Mouse (Mus musculus): ENCODE results near the gene Cysrt1. TPM values are rescaled to one million over a fixed set of nuclear protein-coding genes. Genes with fewer than 3 reads are reported as not detected.

Gene Cysrt1
- not detected in 2 replicates for total RNA-seq (2023)

DNA sequence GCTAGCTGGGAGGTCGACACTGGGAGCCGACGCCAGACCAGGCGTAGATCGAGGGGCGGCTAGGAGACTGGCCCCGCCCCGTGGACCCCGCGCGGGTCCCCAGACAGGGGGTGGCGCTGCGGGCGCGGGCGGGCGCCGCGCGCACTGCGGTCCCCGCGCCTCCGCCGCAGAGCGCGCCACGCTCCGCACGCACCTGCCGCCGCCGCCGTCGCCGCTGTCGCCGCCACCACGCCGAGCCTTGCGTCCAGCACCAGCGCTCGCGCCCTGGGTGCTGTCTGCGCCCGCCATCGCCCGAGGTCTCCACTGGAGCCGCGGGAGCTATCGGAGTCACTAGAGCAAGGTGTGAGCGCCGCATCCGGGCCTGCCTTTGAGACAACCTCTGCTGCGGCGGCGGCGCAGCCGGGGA lies at the start of gene Cysrt1, which contains the start of gene Rnf208:
Cysrt1 (minus strand) TSS at position 352 of the 406 bp plus-strand sequence.
Rnf208 (plus strand) TSS at position 155 of the 406 bp plus-strand sequence.

DNA sequence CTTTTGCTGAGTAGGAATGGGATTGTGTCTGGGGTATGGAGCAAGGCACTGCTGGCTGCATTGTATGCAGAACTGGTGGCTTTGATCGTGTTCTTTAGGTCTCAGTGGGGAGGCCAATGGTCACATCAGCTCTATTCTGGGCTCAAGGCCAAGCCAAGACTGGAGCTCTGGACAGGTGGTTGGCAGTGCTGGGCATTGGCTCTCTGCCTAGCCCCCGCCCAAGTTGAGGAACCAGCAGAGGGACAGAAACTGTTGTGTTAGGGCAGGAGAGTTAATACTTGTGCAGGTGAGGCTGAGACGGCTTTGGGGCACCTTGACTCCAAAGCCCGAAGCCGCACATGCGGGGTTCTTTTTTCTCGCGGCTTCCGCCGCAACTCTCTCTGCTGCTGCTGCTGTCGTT lies 47.4 kb upstream of the Cysrt1 start, which contains the start of gene Lrrc26:
Lrrc26 (plus strand) TSS at position 265 of the 400 bp plus-strand sequence.

DNA sequence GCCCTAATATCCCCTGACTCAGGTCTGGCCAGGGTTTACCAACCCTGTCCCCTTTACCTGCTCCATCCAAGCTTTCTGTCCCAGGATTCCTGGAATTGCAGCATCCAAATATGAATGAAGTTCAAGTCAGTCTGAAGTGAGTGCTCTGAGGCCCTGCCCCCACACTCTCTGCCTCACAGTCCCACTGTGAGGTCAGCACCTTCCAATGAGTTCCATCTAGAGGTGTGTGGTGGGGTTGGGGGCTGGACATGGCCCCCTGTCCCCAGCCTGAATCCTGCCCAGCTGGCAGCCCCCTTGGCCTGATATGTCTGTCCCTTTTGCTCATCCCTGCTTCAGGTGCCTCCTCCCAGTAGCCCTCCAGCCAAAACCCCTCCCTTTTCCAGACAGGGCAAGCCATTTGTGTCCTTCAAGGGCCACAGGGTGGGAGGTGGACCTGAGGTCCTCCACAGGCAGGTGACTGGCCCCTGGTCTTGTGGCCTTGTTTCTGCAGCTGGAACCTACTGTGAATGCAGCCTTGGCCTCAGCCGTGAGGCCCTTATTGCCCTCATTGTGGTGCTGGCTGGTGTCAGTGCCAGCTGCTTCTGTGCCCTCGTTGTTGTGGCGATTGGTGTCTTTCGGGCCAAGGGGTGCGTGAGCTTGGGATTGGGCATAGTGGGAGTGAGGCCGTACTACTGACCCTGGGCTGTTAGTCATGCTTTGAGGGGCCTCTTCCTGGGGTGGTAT lies 45.8 kb upstream of the Cysrt1 start, which contains the start of gene Tmem210:
Tmem210 (plus strand) TSS at position 219 of the 723 bp plus-strand sequence.

DNA sequence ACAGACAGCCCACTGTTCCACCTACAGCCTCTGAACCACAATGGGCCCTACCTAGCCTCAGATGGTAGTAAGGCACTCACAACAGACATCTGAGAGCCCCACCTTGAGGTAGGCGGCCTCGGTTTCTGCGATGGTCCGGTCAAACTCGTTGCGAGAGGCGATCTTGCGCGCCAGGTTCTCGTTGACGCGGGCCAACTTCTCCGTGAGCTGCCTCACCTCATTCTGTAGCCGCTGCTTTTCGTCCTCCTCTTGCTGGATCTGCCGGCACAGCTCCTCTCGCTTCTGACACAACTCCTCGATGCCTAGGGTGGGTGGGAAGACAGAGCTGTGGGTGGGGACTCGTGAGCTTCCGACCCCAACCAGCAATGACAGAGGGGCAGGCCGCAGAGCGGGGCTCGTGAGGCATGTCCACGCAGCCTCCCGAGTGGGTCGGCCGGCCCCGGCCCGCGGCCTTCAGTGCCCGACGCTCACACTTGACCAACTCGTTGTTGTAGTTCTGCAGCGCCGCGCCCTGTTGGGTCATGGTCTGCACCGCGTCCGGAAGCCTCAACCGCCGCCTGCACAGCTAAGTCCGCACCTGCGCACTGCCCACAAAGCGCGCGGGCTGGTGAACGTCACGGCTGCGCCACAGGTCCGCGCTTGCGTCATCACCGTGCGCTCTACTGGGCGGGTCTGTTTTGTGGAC lies 29.7 kb upstream of the Cysrt1 start, which contains the start of the genes Ssna1 and Anapc2:
Ssna1 (minus strand) TSS at position 612 of the 685 bp plus-strand sequence.
Anapc2 (plus strand) TSS at position 652 of the 685 bp plus-strand sequence.

DNA sequence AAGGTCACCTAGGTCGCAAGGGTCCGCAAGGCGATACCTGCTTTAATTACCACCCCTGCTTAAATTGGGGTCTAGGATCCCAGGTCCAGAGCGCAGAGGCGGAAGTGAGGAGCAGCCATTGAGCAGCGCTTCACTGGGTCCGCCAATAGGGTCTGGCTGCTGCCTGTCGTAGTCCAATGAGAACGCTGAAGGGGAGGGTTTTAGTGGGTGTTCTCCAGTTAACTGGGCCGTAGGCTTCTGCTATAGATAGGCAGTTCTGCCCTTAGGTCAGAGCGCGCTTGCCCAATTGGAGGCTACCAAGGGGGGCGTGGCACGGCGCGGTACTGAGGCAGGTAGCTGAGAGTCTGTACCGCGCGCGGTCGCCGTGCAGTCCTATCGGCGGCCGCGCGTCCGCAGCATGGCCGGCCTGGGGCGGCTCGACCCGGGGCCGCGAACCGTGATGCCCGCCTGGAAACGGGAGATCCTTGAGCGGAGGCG lies 20.1 kb upstream of the Cysrt1 start, which contains the start of gene Tprn:
Tprn (plus strand) TSS at position 328 of the 477 bp plus-strand sequence.

DNA sequence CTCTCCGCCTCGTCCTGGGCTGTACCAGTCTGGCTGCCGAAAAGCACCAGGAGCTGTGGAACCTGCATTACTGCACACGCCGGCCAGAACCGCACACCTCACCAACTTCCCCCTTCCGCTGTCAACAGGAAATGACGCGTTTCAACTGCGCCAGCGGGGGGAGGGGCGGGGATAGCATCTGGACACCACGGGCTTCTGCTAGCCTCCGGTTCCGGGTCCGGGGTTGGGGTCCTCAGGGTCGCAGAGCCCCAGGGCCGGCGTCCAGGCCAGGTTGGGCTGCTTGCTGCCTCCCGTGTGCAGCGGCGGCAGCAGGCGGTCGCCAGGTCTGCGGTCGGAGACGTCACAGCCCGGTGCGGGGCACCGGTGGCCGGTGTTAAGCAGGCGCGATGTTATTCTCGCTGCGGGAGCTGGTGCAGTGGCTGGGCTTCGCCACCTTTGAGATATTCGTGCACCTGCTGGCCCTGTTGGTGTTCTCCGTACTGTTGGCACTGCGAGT lies 13.1 kb upstream of the Cysrt1 start, which contains the start of gene Tmem203:
Tmem203 (plus strand) TSS at position 156 of the 496 bp plus-strand sequence.

DNA sequence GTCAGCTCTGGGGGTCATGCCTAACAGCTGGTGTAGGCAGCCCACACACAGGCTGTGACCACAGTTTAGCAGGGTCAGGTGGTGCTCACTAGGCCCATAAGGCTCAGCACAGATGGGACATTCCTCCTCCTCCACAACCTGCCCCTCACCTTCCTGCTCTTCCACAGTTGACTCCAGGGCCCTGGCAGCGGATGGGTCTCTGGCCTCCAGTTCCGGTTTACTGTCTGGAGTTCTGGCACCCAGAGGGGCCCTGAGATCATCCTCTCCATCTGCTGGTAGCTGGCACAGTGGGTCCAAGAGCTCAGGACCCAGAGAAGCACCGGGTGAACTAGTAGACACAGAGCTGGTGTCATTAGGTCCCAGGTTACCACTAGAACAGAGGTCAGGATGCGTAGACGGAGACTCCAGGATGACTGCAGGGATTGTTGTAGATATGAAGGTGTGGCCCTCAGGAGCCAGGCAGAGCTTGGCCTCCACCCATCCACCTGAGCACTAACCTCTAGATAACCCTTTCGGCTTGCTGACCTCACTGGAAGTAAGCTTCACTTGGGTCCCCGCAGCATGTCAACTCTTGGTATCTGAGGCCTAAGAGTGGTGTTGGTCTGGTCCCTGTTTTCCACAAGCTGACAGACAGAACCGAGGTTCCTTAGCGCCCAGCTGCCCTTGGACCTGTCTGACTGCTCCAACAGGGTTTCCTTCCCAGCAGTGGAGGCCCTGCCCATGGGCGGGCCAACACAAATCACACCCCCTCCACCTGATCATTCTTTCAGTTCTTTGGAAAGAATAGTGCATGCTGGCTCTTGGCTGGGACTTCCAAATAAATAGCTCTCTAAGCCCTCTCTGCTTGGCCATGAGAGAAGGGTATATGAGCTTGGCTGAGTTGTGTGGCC lies 4.2 kb upstream of the Cysrt1 start, which contains the start of gene AL732309.1:
AL732309.1 (minus strand) TSS at position 681 of the 890 bp plus-strand sequence.

DNA sequence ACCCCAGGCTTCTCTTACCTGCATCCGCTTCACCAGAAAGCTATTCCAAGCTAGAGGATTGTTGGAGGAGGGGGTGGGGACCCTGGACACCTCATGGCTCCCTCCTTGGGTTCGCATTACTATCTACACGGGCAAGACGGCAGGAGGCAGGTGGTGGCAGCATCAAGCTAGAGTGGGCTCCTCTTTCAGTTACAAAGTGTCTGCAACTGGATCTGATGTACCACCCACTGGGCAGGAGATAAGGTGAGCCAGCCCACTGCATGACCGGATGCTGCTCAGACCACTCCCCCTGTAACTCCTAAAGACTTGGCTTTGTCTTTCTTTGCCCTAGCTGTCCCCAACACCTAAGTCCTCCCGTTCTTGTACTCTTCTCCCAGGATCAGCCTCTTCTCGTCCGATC lies 5.6 kb downstream of the Cysrt1 start, which contains the start of gene Rnf224:
Rnf224 (minus strand) TSS at position 174 of the 400 bp plus-strand sequence.

DNA sequence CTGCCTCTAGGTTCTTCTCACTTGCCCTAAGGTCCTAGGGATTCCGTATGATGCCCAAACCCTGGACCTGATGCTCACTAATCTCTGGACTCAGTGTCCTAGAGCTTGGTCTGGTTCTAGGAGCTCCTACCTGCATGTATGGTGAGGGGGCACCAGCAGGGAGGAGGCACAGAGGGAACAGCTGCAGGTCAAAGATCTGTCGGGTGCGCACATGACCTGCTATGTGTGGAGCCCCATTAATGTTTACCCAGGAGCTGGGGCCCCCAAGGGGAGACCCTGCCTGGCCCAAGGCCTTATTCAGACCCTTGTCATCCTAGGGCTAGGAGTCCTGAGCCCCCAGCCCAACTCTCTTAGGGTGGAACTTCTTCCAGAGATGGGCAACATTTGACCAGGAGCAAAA lies 8.2 kb downstream of the Cysrt1 start, which contains the start of gene Slc34a3:
Slc34a3 (minus strand) TSS at position 315 of the 400 bp plus-strand sequence.

DNA sequence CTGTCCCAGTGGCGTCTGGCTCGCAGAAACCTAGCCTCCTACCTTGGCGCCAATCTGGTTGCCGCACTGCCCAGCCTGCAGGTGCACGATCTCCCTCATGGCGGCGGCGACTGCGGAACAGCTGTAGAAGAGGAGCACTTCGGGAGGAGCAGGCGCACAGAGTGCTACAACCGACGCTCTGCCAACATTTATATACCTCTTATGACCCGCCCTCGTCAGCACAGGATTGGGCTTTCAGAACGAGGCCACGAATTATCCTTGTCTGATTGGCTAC lies 17.8 kb downstream of the Cysrt1 start, which contains the start of gene Tubb4b:
Tubb4b (minus strand) TSS at position 211 of the 274 bp plus-strand sequence.

DNA sequence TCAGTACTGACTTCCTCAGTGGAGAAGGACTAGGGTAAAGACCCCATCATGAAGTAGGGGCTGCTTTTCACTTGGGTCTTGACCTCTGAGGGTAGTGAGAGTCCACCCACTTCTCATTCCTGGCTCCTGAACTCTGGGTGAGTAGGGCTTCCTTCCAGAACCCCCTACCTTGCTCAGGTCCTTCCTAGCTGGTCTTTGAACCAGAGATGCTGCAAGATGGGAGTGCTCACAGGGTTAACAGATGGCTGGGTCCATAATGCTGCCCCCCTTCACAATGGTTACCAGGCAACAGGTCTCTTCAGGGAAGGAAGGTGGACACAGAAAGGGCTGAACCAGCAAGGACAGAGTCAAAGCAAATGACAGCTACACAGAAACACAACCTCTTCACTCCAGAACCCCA lies 23.8 kb downstream of the Cysrt1 start, which contains the start of gene Fam166a:
Fam166a (plus strand) TSS at position 301 of the 400 bp plus-strand sequence.

DNA sequence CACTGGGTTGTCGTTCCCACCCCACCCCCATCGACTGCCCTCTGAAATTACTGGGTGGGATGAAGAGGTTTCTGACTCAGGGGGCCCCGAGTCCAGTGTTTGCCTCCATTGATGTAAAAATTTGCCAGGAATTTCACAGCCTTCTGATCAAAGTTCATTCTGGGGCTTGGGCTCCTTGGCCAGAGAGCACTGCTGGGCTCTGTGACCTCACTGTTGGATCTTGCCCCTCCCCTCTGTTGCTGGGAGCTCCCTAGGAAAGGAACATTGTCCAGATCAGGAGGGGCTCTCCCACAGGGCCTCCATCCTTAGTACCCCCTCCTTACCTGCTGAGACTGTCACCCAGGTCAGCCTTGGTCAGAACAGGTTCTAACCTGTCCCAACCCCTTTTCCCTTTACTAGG lies 27.8 kb downstream of the Cysrt1 start, which contains the start of gene Stpg3:
Stpg3 (minus strand) TSS at position 194 of the 400 bp plus-strand sequence.

DNA sequence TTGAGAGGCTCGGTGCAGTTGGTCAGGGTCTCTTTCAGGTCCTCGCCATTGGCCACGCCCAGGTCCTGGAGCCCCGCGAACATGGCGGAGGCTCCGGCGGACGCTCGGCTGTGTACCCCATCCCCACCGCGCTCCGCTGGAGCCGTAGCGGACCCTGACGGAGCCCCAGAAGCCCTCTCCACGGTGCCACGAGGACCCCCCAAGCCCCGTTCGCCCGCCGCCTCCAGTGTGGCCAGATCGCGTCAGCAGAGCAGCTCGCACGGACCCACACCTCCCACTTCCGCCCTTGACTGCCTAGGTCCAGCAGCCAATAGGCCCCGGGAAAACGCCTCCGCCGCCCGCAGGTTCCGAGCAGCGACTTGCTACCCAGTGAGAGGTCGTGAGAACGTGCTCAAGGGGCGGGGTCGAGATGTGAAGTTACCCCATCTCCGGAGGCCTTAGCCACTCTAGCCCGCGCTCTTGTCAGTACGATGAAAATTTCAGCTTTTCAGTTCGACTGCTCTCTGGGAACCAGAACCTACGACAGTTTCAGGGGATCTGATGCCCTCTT lies 31.1 kb downstream of the Cysrt1 start, which contains the start of gene Nelfb:
Nelfb (minus strand) TSS at position 369 of the 550 bp plus-strand sequence.

DNA sequence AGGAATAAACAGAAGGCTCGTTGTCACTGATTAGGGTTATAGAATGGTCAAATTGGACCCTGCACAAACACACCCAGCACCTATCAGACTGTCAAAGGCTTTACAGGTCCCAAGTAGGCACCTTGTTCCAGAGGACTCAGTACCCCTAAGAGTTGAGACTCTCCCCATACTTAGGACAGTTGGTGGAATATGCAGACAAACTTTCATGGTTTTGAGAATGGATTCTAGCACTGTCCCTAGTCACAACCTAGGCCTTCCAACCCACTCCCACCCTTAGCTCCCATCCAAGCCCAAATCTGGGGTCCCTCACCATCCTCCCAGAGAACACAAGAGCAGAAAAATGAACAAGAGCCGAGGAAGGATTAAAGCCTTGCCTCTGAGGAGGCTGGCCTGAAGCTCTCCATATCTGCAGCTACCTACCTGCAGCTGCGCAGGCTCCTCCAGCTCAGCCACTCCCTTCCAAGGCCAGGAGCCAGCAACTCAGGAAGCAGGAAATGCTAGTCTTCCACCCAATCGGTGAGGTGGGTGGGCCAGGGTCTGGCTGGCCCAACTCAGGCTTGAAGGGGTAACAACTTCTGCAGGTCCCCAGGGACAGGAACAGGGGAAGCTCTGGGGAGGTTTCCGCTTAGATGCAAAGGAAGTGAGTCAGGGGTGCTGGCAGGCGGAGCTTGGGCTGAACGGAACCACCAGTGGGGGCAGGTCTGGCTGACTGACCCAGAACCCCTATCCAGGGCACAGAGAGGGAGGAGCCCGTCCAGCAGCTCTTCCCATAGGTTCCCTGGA lies 45.9 kb downstream of the Cysrt1 start, which contains the start of gene Tor4a:
Tor4a (minus strand) TSS at position 715 of the 783 bp plus-strand sequence.

Other genes starting within 250 kb of the Cysrt1 start
- 13.3 and 21.1 TPM in 2 replicates for gene Nsmf, start 188.1 kb downstream of the Cysrt1 start, total RNA-seq (2023)
- not detected in 2 replicates for gene Entpd8, start 162.1 kb downstream of the Cysrt1 start, total RNA-seq (2023)
- gene Noxa1, start 147.3 kb downstream of the Cysrt1 start, total RNA-seq (2023), result not detected in 2 replicates
- gene Nrarp, start 61.7 kb downstream of the Cysrt1 start, total RNA-seq (2023), result 0.47 and 0.79 TPM in 2 replicates
- gene Tor4a, start 45.6 kb downstream of the Cysrt1 start, total RNA-seq (2023), result 33.2 and 33.9 TPM in 2 replicates
- 40.8 and 59.3 TPM in 2 replicates for gene Nelfb, start 31.0 kb downstream of the Cysrt1 start, total RNA-seq (2023)
- gene Stpg3, start 27.8 kb downstream of the Cysrt1 start, total RNA-seq (2023), result not detected in 2 replicates
- not detected in 2 replicates for gene Fam166a, start 23.7 kb downstream of the Cysrt1 start, total RNA-seq (2023)
- gene Tubb4b, start 17.8 kb downstream of the Cysrt1 start, total RNA-seq (2023), result 227 and 252 TPM in 2 replicates
- gene Slc34a3, start 8.1 kb downstream of the Cysrt1 start, total RNA-seq (2023), result not detected in 2 replicates
- gene Rnf224, start 5.7 kb downstream of the Cysrt1 start, total RNA-seq (2023), result not detected in 2 replicates
- 0.57 TPM in 1 of 2 replicates, not detected in the other for gene Rnf208, start 197 bp downstream of the Cysrt1 start, total RNA-seq (2023)
- gene AL732309.1, start 4.4 kb upstream of the Cysrt1 start, total RNA-seq (2023), result 3.1 and 5.6 TPM in 2 replicates
- 18.5 and 30.7 TPM in 2 replicates for gene Tmem203, start 13.0 kb upstream of the Cysrt1 start, total RNA-seq (2023)
- gene Tprn, start 20.2 kb upstream of the Cysrt1 start, total RNA-seq (2023), result 7.5 and 9.1 TPM in 2 replicates
- 52.4 and 52.7 TPM in 2 replicates for gene Ssna1, start 30.0 kb upstream of the Cysrt1 start, total RNA-seq (2023)
- 71.6 and 79.3 TPM in 2 replicates for gene Anapc2, start 30.0 kb upstream of the Cysrt1 start, total RNA-seq (2023)
- gene Tmem210, start 45.7 kb upstream of the Cysrt1 start, total RNA-seq (2023), result not detected in 2 replicates
- not detected in 2 replicates for gene Lrrc26, start 47.5 kb upstream of the Cysrt1 start, total RNA-seq (2023)
- not detected in 2 replicates for gene Grin1, start 76.7 kb upstream of the Cysrt1 start, total RNA-seq (2023)
- gene Man1b1, start 89.9 kb upstream of the Cysrt1 start, total RNA-seq (2023), result 30.4 and 42.8 TPM in 2 replicates
- 13.5 and 19.6 TPM in 2 replicates for gene Dpp7, start 113.9 kb upstream of the Cysrt1 start, total RNA-seq (2023)
- 24.2 and 29.5 TPM in 2 replicates for gene Uap1l1, start 123.2 kb upstream of the Cysrt1 start, total RNA-seq (2023)
- 8.6 and 10.6 TPM in 2 replicates for gene Sapcd2, start 129.9 kb upstream of the Cysrt1 start, total RNA-seq (2023)
- gene Entpd2, start 153.4 kb upstream of the Cysrt1 start, total RNA-seq (2023), result not detected in 2 replicates
- not detected in 2 replicates for gene Npdc1, start 156.9 kb upstream of the Cysrt1 start, total RNA-seq (2023)
- gene Fut7, start 180.8 kb upstream of the Cysrt1 start, total RNA-seq (2023), result 10.7 and 13.7 TPM in 2 replicates
- gene Abca2, start 186.3 kb upstream of the Cysrt1 start, total RNA-seq (2023), result 19.6 and 21.3 TPM in 2 replicates
- gene Clic3, start 214.4 kb upstream of the Cysrt1 start, total RNA-seq (2023), result not detected in 2 replicates
- gene Paxx, start 218.6 kb upstream of the Cysrt1 start, total RNA-seq (2023), result 43.8 and 56.9 TPM in 2 replicates
- gene Ptgds, start 227.6 kb upstream of the Cysrt1 start, total RNA-seq (2023), result not detected in 2 replicates

Measured in neutrophil, adult 65 days (primary cell).